Mouse (Mus musculus) telencephalon, adult 2 months (tissue): ENCODE measurements around the gene Tcaim.
"Not testable (repeated sequence)": the region's sequence is repeated elsewhere in the genome, so short reads cannot be mapped to it uniquely, and the experiment has no call there.

Experiments used
- DNase-seq: peaks from one replicate; pipeline ENCODE4 v3.0.0-alpha.2; 2011; ENCODE audit warnings: low read depth, low spot score

The Tcaim gene

GRCm38 (mm10) chr9:122854526-122854925 lies 49.2 kb downstream of the Tcaim start:
- DNase-seq, result no peak

- DNase-seq, result not testable (repeated sequence)
Measured at GRCm38 (mm10) chr9:122855141-122855540, 49.8 kb downstream of the Tcaim start.

- no peak for DNase-seq
Measured at GRCm38 (mm10) chr9:122855617-122856016, 50.3 kb downstream of the Tcaim start.

- DNase-seq, result no peak
Measured at GRCm38 (mm10) chr9:122856716-122857115, 51.4 kb downstream of the Tcaim start.

- no peak for DNase-seq
Measured at GRCm38 (mm10) chr9:122860752-122861151, 55.4 kb downstream of the Tcaim start.

- DNase-seq, result no peak
Measured at GRCm38 (mm10) chr9:122863731-122864130, 58.4 kb downstream of the Tcaim start.

GRCm38 (mm10) chr9:122864848-122865247 lies 59.5 kb downstream of the Tcaim start:
- DNase-seq, result no peak

- peak; percentile 84 for DNase-seq
Measured at GRCm38 (mm10) chr9:122865697-122866166, 60.4 kb downstream of the Tcaim start, which contains the start of gene Zfp445. Gene Zfp445, minus strand, starts transcription at chr9:122866006.

- no peak for DNase-seq
Measured at GRCm38 (mm10) chr9:122866192-122866591, 60.9 kb downstream of the Tcaim start.

GRCm38 (mm10) chr9:122872595-122872994 lies 67.3 kb downstream of the Tcaim start:
- DNase-seq, result no peak

GRCm38 (mm10) chr9:122874653-122875052 lies 69.3 kb downstream of the Tcaim start:
- DNase-seq, result no peak

- DNase-seq, result no peak
Measured at GRCm38 (mm10) chr9:122875145-122875544, 69.8 kb downstream of the Tcaim start.

GRCm38 (mm10) chr9:122885385-122885784 lies 80.0 kb downstream of the Tcaim start, which contains the start of gene Zkscan7:
Gene Zkscan7, plus strand, starts transcription at chr9:122885685.
- no peak for DNase-seq
